Mouse (Mus musculus) adrenal gland, postnatal 25 days (tissue): ENCODE results near the gene Dhx33. TPM values are rescaled to one million over a fixed set of nuclear protein-coding genes. Genes with fewer than 3 reads are reported as not detected.
A peak's percentile ranks its signal among the peaks of the same experiment; 100 is the strongest.

Experiments
- DNase-seq: peaks from one replicate; pipeline ENCODE4 v3.0.0; 2021; ENCODE audit warnings: mixed read lengths
- total RNA-seq: library from RNA; stranded (reverse); gene quantifications from 2 replicates; pipeline ENCODE4 v1.2.3, GENCODE M21; 2021

The Dhx33 gene
- total RNA-seq, 1 experiment from 2014 or later, result 30.8 TPM

GRCm38 (mm10) chr11:70982030-70982429 is 22.2 kb downstream of the Dhx33 start:
- DNase-seq, result no peak

- DNase-seq, result no peak
These were observed 23.3 kb downstream of the Dhx33 start for GRCm38 (mm10) chr11:70980751-70981510.

- DNase-seq, result no peak
These were observed 24.0 kb downstream of the Dhx33 start for GRCm38 (mm10) chr11:70980232-70980631.

DNA sequence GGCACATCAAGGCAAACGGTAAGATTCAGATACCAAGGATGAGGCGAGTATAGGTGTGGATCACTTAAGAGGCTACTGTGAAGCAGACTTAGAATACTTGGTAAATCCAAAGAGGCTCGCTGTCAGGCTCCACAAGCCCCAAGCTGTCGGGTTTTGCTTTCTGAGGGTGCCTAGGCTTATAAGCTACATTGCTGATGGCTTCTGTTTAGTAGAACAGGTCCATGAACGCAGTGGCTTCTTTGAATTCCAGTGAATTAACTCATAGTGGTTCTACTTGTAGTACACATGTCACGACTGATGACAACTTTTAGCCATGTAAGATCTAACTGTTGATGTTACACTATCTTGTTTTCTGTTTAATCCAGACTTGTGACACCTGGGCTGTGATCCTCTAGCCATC is 26.9 kb downstream of the Dhx33 start:
- no peak for DNase-seq

- DNase-seq, result no peak
These were observed 29.0 kb downstream of the Dhx33 start for GRCm38 (mm10) chr11:70975193-70975592.

DNA sequence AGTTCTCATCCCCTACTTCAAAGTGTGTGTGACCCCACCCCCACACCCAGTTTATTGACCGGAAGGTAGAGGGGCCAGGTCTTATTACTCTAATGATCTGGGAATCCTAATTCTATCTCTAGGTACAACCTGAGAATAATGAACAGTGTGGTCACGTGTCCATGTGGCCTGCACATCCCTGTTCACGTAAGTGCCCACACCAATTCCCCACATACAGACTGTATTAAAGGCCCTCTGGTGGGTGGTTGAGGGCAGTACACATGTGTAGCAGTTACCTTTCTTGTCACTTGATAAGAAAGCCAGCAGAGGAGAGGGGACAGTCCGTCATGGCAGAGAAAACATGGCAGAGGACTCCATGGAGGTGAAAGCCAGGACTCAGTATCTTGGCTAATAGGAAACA is 30.3 kb downstream of the Dhx33 start:
- no peak for DNase-seq

DNA sequence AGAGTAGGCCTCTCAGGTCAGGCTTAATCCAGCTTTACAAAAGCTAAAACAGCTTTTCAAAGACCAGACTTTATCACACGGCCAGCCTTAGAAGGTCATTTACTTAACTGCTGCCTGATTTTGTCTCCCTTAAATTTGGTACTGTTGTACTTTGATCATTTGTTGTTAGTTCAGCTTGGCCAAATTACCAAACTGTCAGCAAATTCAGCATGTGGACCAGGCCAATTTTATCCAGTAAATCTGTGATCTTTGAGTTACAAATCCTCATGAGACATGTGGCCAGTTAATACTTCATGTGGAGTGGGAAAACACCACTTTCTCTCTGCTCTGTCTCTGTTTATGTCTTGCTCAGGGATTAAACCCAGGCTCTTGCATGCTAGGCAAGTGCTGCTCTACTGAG is 31.7 kb downstream of the Dhx33 start:
- DNase-seq, result no peak

- no peak for DNase-seq
These were observed 33.4 kb downstream of the Dhx33 start for GRCm38 (mm10) chr11:70970560-70971540.

- DNase-seq, result peak; percentile 89
These were observed 34.2 kb downstream of the Dhx33 start, which contains the start of the genes Nup88 and Rpain for GRCm38 (mm10) chr11:70969821-70970559. Gene Nup88, minus strand, starts transcription at chr11:70969973. Gene Rpain, plus strand, starts transcription at chr11:70970213.

- DNase-seq, result no peak
These were observed 34.9 kb downstream of the Dhx33 start for GRCm38 (mm10) chr11:70969271-70969794.

DNA sequence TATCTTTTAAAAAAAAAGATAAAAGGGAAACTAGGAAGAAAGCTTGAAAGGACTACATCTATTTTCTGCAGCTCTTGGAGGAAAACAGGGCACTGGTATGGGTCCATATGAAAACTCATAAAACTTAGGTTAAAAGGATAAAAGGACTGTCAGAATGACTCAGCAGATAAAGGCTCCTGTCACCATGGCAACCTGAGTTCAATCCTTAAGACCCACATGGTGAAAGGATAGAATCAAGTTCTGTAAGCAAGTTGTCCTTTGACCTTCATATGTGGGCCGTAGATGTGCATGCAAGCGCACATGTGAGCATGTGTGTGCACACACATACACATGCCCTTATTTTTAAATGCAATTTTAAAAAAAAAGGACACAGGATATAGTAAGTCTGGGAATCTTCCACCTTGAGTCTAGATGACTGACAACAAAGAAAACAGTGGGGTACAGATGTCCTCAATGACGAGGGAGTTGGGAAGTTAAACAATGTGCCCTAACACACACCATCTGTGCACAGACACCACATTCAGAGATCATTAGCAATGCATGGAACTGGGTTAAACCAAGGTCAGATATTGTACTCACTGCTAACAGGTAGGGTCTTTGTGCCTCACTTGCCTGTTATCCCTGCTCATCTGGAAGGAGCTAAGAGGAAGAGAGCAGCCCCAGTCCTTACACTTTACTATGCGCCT is 39.9 kb downstream of the Dhx33 start:
- no peak for DNase-seq

DNA sequence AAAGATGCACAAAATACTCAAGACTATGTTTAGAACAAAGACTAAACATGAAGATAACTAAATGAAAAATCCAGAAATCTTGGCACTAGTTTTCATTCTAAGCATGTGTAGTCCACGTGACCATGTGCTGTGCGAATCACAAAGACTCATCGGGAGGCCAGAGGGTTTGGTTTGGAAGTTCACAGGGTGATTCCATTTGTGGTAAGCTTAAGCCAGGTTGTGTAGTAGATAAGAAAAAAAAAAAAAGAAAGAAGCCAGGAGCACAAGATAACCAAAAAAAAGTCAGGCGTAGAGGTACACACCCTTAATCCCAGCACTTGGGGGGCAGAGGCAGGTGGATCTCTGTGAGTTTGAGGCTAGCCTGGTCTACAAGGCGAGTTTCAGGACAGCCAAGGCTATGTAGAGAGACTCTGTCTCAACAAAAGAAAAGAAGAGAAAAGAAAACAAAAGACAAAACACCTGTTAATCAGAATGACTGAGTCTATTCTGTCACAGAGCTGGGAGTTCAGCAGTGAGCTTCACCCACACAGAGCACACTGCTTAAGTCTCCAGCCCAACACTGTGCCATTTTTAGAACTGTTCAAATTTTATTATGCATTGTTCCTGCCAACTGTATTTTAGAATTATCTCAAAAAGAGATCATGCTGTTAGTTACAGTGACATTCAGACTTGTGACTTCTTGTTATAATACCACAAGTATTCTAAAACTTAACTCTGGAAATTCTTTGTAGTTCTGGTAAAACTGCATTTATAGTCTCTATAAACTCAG is 43.3 kb downstream of the Dhx33 start:
- DNase-seq, result no peak

GRCm38 (mm10) chr11:70954711-70955110 is 49.5 kb downstream of the Dhx33 start:
- no peak for DNase-seq

DNA sequence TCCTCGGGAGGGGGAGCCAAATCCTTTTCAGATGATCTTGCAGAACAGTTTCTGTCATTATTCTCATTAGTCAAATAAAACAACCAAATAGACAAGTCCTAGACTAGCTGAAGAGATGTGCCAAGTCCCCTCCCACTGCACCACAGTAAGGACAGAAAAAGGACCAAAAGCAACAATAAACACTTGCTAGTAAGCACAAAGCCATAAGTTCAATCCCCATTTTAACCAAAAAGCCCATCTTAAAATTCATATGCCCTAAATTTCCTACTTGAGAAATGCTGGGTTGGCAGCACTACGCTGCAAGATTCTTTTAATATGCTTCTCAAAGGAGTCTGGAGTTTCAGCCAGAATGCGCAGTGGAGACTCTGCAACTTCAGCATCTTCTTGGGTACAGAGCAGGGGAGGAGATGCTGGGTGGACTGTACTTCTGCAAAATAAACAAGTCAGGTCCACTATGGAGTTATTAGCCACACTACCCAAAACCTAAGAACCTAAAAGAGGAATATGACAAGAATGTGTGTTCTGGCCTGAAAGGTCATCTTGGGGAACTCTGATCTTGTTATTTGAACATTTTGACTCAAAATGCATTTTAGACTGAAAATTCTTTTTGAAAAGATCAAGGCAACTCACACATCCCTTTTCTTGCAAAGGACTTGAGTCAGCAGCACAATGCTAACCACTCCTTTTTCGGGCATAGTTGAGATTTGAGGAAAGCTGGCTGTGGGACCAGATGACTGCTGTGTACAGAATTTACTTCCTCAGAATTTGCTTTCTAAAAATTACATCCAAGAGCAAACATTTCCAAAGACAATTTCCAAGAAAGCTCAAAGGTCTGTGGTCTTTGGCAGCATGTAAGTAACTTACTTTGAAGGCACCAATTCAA is 59.1 kb downstream of the Dhx33 start:
- no peak for DNase-seq

DNA sequence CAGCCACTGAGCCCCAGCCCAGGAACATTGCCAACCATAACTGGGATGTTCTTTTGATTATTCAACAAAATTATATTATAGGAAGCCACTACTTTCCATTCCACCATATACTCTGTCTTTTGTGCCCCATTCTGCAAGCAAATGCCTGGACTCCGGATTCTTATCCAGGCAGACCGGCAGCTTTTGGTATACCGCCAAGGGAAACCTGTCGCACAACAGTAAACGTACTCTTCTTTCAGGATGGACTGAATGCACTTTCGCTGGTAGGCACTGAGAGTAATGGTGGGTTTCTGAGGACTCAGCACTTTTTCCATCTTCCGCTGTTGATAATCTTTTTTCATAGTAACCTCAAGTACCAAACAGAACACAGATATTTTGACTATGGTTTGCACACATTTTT is 60.6 kb downstream of the Dhx33 start:
- DNase-seq, result no peak

DNA sequence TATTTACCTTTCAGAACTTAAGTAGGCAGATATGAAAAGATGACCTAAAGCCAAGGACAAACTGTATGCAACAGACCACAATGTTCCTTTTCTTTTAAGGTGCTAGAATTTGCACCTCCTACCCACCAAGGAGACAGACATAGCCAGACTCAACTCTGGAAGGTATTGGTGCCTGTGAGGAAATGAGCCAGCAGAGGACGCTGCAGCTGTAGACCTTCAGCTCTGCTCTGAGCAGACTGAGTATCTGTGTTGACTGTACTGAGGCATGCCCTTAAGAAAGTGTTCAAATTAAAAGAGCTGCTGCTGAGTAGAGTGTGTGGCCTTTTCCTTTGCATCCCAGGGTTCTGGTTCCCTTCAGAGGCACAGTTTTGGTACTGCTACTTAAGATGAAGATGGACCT is 61.6 kb downstream of the Dhx33 start:
- no peak for DNase-seq

GRCm38 (mm10) chr11:70935316-70935715 is 68.9 kb downstream of the Dhx33 start:
- DNase-seq, result no peak
